Mouse (Mus musculus) MEL (cell line): ENCODE measurements around the gene Wfdc15b. TPM values are rescaled to one million over a fixed set of nuclear protein-coding genes. Genes with fewer than 3 reads are reported as not detected.

Source experiments
- DNase-seq: peaks from one replicate; pipeline ENCODE4 v3.0.0; 2011; ENCODE audit warnings: low read depth, low spot score
- H3K27ac ChIP-seq: 2 replicates; pipeline ENCODE4 v1.5.1; 2012; ENCODE audit warnings: low read depth, mild to moderate bottlenecking, control low read depth, low read length, moderate library complexity; ENCODE audit not compliant: control insufficient read depth
- H3K27me3 ChIP-seq, 2 experiments: fragments of 150-350 bp in 1 of 2; sonication (generic) in 1 of 2; 2 replicates each; pipeline ENCODE4 v1.6.1; 2012; ENCODE audit warnings: low read length in 2 of 2, mild to moderate bottlenecking in 2 of 2, improper control_type of control experiment in 1 of 2, moderate library complexity in 1 of 2; ENCODE audit not compliant: insufficient read depth in 2 of 2, control insufficient read depth in 1 of 2
- H3K36me3 ChIP-seq, 2 experiments: 2 replicates each; pipeline ENCODE4 v1.6.1; 2012 to 2014; ENCODE audit warnings: low read length in 2 of 2, improper control_type of control experiment in 1 of 2, inconsistent platforms in 1 of 2, mild to moderate bottlenecking in 1 of 2; ENCODE audit not compliant: insufficient read depth in 2 of 2, control insufficient read depth in 1 of 2
- H3K4me1 ChIP-seq, 2 experiments: fragments of 150-350 bp in 1 of 2; sonication (generic) in 1 of 2; 2 replicates each; pipeline ENCODE4 v1.6.1; 2012; ENCODE audit warnings: low read length in 2 of 2, improper control_type of control experiment in 1 of 2, mild to moderate bottlenecking in 1 of 2; ENCODE audit not compliant: insufficient read depth in 2 of 2, control insufficient read depth in 1 of 2
- H3K4me3 ChIP-seq, 2 experiments: fragments of 150-350 bp in 1 of 2; sonication (generic) in 1 of 2; 2 replicates each; pipeline ENCODE4 v1.5.1; 2012; ENCODE audit warnings: low read depth in 2 of 2, low read length in 2 of 2, mild to moderate bottlenecking in 2 of 2, moderate library complexity in 2 of 2, control low read depth in 1 of 2, improper control_type of control experiment in 1 of 2; ENCODE audit not compliant: control insufficient read depth in 1 of 2, insufficient read depth in 1 of 2
- H3K79me2 ChIP-seq: 2 replicates; pipeline ENCODE4 v1.6.1; 2012; ENCODE audit warnings: mild to moderate bottlenecking, low read length, moderate library complexity; ENCODE audit not compliant: control insufficient read depth, poor library complexity, insufficient read depth
- H3K9ac ChIP-seq: 2 replicates; pipeline ENCODE4 v1.6.1; 2012; ENCODE audit warnings: low read depth, mild to moderate bottlenecking, control low read depth, low read length, moderate library complexity; ENCODE audit not compliant: control insufficient read depth, poor library complexity, severe bottlenecking
- H3K9me3 ChIP-seq: fragments of 150-350 bp; sonication (generic); replicated peaks from 2 replicates; pipeline ENCODE4 v1.6.1; 2012; ENCODE audit warnings: mild to moderate bottlenecking, low read length, improper control_type of control experiment, moderate library complexity; ENCODE audit not compliant: insufficient read depth
- BHLHE40 ChIP-seq: IDR thresholded peaks from 2 replicates; pipeline ENCODE4 v1.6.1; 2012; ENCODE audit warnings: low read depth, mild to moderate bottlenecking, inconsistent platforms, low read length, improper control_type of control experiment, borderline replicate concordance
- CHD1 ChIP-seq: IDR thresholded peaks from 2 replicates; pipeline ENCODE4 v1.6.1; 2012; ENCODE audit warnings: low read depth, mild to moderate bottlenecking, inconsistent platforms, low read length, improper control_type of control experiment
- CHD2 ChIP-seq: IDR thresholded peaks from 2 replicates; pipeline ENCODE4 v1.6.1; 2011; ENCODE audit warnings: low read length, improper control_type of control experiment
- E2F4 ChIP-seq: IDR thresholded peaks from 2 replicates; pipeline ENCODE4 v1.6.1; 2011; ENCODE audit warnings: low read depth, low read length, improper control_type of control experiment, borderline replicate concordance
- ELF1 ChIP-seq: IDR thresholded peaks from 2 replicates; pipeline ENCODE4 v1.6.1; 2014; ENCODE audit warnings: low read depth, mild to moderate bottlenecking, inconsistent platforms, low read length, improper control_type of control experiment, moderate library complexity
- EP300 ChIP-seq, 2 experiments: IDR thresholded peaks; 2 replicates each; pipeline ENCODE4 v1.6.1; 2011; ENCODE audit warnings: improper control_type of control experiment in 2 of 2, low read length in 2 of 2, low read depth in 1 of 2, mild to moderate bottlenecking in 1 of 2
- ETS1 ChIP-seq: IDR thresholded peaks from 2 replicates; pipeline ENCODE4 v1.6.1; 2012; ENCODE audit warnings: low read depth, mild to moderate bottlenecking, inconsistent platforms, low read length, improper control_type of control experiment, moderate library complexity
- GABPA ChIP-seq: IDR thresholded peaks from 2 replicates; pipeline ENCODE4 v1.6.1; 2012; ENCODE audit warnings: low read depth, mild to moderate bottlenecking, inconsistent platforms, low read length, improper control_type of control experiment, moderate library complexity
- GATA1 ChIP-seq: IDR thresholded peaks from 2 replicates; pipeline ENCODE4 v1.6.1; 2011; ENCODE audit warnings: low read depth, low read length, improper control_type of control experiment
- JUND ChIP-seq: IDR thresholded peaks from 2 replicates; pipeline ENCODE4 v1.6.1; 2011; ENCODE audit warnings: low read depth, mild to moderate bottlenecking, improper control_type of control experiment, low read length
- MAX ChIP-seq: IDR thresholded peaks from 2 replicates; pipeline ENCODE4 v1.6.1; 2011; ENCODE audit warnings: low read length, improper control_type of control experiment
- MAZ ChIP-seq: IDR thresholded peaks from 2 replicates; pipeline ENCODE4 v1.6.1; 2012; ENCODE audit warnings: low read depth, mild to moderate bottlenecking, inconsistent platforms, low read length, improper control_type of control experiment
- MEF2A ChIP-seq: IDR thresholded peaks from 2 replicates; pipeline ENCODE4 v1.6.1; 2014; ENCODE audit warnings: low read depth, mild to moderate bottlenecking, inconsistent platforms, low read length, improper control_type of control experiment; ENCODE audit not compliant: poor library complexity, insufficient replicate concordance, severe bottlenecking; ENCODE audit errors: extremely low read depth
- MXI1 ChIP-seq: IDR thresholded peaks from 2 replicates; pipeline ENCODE4 v1.6.1; 2011; ENCODE audit warnings: mild to moderate bottlenecking, low read depth, low read length, improper control_type of control experiment
- MYB ChIP-seq: IDR thresholded peaks from 2 replicates; pipeline ENCODE4 v1.6.1; 2011; ENCODE audit warnings: mild to moderate bottlenecking, low read depth, low read length, improper control_type of control experiment
- MYC ChIP-seq: IDR thresholded peaks from 2 replicates; pipeline ENCODE4 v1.6.1; 2011; ENCODE audit warnings: low read depth, mild to moderate bottlenecking, low read length, improper control_type of control experiment, moderate library complexity
- NRF1 ChIP-seq: IDR thresholded peaks from 2 replicates; pipeline ENCODE4 v1.6.1; 2014; ENCODE audit warnings: low read depth, mild to moderate bottlenecking, inconsistent platforms, low read length, improper control_type of control experiment, moderate library complexity; ENCODE audit not compliant: poor library complexity, insufficient read depth, severe bottlenecking
- POLR2A ChIP-seq, 2 experiments: IDR thresholded peaks; 2 replicates each; pipeline ENCODE4 v1.6.1; 2011 to 2012; ENCODE audit warnings: low read length in 2 of 2, mild to moderate bottlenecking in 2 of 2, control low read depth in 1 of 2, improper control_type of control experiment in 1 of 2, low read depth in 1 of 2, moderate library complexity in 1 of 2; ENCODE audit not compliant: control insufficient read depth in 1 of 2, insufficient read depth in 1 of 2, poor library complexity in 1 of 2
- POLR2AphosphoS2 ChIP-seq: IDR thresholded peaks from 2 replicates; pipeline ENCODE4 v1.6.1; 2011; ENCODE audit warnings: low read length, improper control_type of control experiment
- RCOR1 ChIP-seq: IDR thresholded peaks from 2 replicates; pipeline ENCODE4 v1.6.1; 2012; ENCODE audit warnings: low read depth, mild to moderate bottlenecking, inconsistent platforms, low read length, improper control_type of control experiment
- SMC3 ChIP-seq: IDR thresholded peaks from 2 replicates; pipeline ENCODE4 v1.6.1; 2011; ENCODE audit warnings: low read depth, low read length, improper control_type of control experiment
- TAL1 ChIP-seq: IDR thresholded peaks from 2 replicates; pipeline ENCODE4 v1.6.1; 2012; ENCODE audit warnings: mild to moderate bottlenecking, inconsistent platforms, low read length, moderate library complexity, mixed read lengths
- TBP ChIP-seq: IDR thresholded peaks from 2 replicates; pipeline ENCODE4 v1.8.0; 2011; ENCODE audit warnings: low read depth, low read length, improper control_type of control experiment
- TCF12 ChIP-seq: IDR thresholded peaks from 2 replicates; pipeline ENCODE4 v1.6.1; 2014; ENCODE audit warnings: low read depth, mild to moderate bottlenecking, inconsistent platforms, low read length, improper control_type of control experiment, moderate library complexity
- UBTF ChIP-seq: IDR thresholded peaks from 2 replicates; pipeline ENCODE4 v1.6.1; 2012; ENCODE audit warnings: low read depth, mild to moderate bottlenecking, inconsistent platforms, low read length, improper control_type of control experiment, moderate library complexity, borderline replicate concordance; ENCODE audit not compliant: insufficient read depth
- USF2 ChIP-seq, 2 experiments: IDR thresholded peaks; 2 replicates each; pipeline ENCODE4 v1.6.1; 2011 to 2012; ENCODE audit warnings: improper control_type of control experiment in 2 of 2, low read length in 2 of 2, borderline replicate concordance in 1 of 2, inconsistent platforms in 1 of 2, low read depth in 1 of 2, mild to moderate bottlenecking in 1 of 2; ENCODE audit not compliant: insufficient read depth in 1 of 2
- ZC3H11A ChIP-seq: IDR thresholded peaks from 2 replicates; pipeline ENCODE4 v1.6.1; 2012; ENCODE audit warnings: low read depth, mild to moderate bottlenecking, inconsistent platforms, low read length, improper control_type of control experiment
- ZKSCAN1 ChIP-seq: IDR thresholded peaks from 2 replicates; pipeline ENCODE4 v1.6.1; 2012; ENCODE audit warnings: low read depth, mild to moderate bottlenecking, inconsistent platforms, low read length, improper control_type of control experiment, moderate library complexity
- ZMIZ1 ChIP-seq: IDR thresholded peaks from 2 replicates; pipeline ENCODE4 v1.6.1; 2012; ENCODE audit warnings: low read depth, mild to moderate bottlenecking, inconsistent platforms, low read length, improper control_type of control experiment, moderate library complexity
- ZNF384 ChIP-seq: IDR thresholded peaks from 2 replicates; pipeline ENCODE4 v1.6.1; 2012; ENCODE audit warnings: low read depth, mild to moderate bottlenecking, inconsistent platforms, low read length, improper control_type of control experiment
- polyA plus RNA-seq, 2 experiments: library from polyadenylated mRNA; stranded (reverse) in 1 of 2; unstranded in 1 of 2; fragments of >175 nt in 1 of 2; fragments of >200 nt in 1 of 2; gene quantifications; 2 replicates each; pipeline versions ENCODE4 v1.2.1 to v1.2.4; 2012; ENCODE audit warnings: low replicate concordance in 2 of 2, low read depth in 1 of 2; ENCODE audit not compliant: insufficient read length in 2 of 2, insufficient read depth in 1 of 2, missing spikeins in 1 of 2
- total RNA-seq: library from RNA; depleted of rRNA; stranded (reverse); fragments of 300-350 nt; gene quantifications from 2 replicates; pipeline ENCODE4 v1.2.3, GENCODE M21; 2012

Gene Wfdc15b
- total and polyA plus RNA-seq, 3 experiments: not detected

DNA sequence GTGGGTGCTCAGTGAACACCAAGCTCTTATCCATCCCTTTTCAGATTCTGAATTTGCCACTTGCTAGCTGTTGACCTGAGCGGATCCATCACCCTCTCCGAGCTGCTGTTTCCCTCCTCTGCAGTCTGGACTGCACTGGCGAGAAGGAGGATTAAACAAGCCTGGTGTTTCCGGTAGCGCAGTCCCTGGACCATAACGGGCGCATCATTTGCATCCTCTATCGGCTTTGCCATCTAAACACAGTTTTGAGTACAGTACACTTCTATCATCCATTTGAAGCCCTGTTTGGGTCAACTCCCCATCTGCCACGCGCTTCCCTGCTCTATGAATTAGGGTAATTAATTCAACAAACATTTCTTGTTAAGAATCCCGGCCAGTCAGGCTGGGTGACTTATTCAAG lies 51.1 kb downstream of the Wfdc15b start:
- TF ChIP-seq ZMIZ1: no peak
- no peak for TF ChIP-seq BHLHE40
- no peak for TF ChIP-seq MYC
- TF ChIP-seq JUND: no peak
- TF ChIP-seq CHD2: no peak
- TF ChIP-seq MEF2A: no peak
- TF ChIP-seq MAX: no peak
- TF ChIP-seq UBTF: no peak
- no peak for TF ChIP-seq ELF1
- no peak for TF ChIP-seq ZNF384
- no peak for TF ChIP-seq RCOR1
- no peak for TF ChIP-seq NRF1
- TF ChIP-seq CHD1: no peak
- TF ChIP-seq POLR2AphosphoS2: no peak
- no peak for TF ChIP-seq MYB
- TF ChIP-seq ZKSCAN1: no peak
- no peak for TF ChIP-seq GABPA
- TF ChIP-seq TAL1: no peak
- TF ChIP-seq E2F4: no peak
- TF ChIP-seq ZC3H11A: no peak
- peaks cover 0 to 10% of the 10 kb centered on the region in 2 experiments; a peak in 2 of 4 replicates for H3K36me3 ChIP-seq
- no peak overlapping the region for H3K9ac ChIP-seq
- H3K4me3 ChIP-seq: no peak overlapping the region
- peaks cover 0 to 3% of the 10 kb centered on the region in 2 experiments for H3K27me3 ChIP-seq
- no peak for DNase-seq
- no peaks in the 10 kb centered on the region for H3K79me2 ChIP-seq
- H3K4me1 ChIP-seq: peaks cover 7 to 10% of the 10 kb centered on the region in 2 experiments
- H3K9me3 ChIP-seq: no peaks in the 10 kb centered on the region
- H3K27ac ChIP-seq: no peak overlapping the region

DNA sequence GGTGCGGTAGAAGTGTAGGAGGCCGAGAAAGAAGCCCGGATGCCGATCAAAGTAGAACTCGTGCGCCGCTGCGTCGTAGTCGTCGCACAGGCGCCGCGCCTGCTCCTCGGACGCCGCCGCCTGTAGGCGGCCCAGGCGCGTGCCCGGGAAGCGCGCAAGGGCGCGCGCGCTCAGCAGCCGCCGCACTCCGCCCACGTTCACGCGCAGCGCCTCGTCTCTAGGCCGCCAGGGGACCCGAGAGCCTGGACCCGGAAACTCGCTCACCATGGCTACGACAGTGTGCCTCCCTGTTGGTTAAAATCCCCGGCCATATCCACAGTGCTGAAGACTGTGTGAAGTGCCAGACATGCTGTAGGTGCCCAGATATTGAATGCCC lies 52.9 kb downstream of the Wfdc15b start:
- Histone ChIP-seq H3K9me3 (no peaks in the 10 kb centered on the region), H3K9ac (no peak overlapping the region), H3K36me3 (peaks cover 0 to 5% of the 10 kb centered on the region in 2 experiments; a peak in 2 of 4 replicates), H3K27ac (no peak overlapping the region), H3K79me2 (no peaks in the 10 kb centered on the region), H3K4me3 (no peak overlapping the region), H3K4me1 (peaks cover under 1 to 3% of the 10 kb centered on the region in 2 experiments), H3K27me3 (peaks cover 0 to 3% of the 10 kb centered on the region in 2 experiments)
- no peak for DNase-seq
- TF ChIP-seq CHD1 (no peak), POLR2AphosphoS2 (no peak), RCOR1 (no peak), ZMIZ1 (no peak), GABPA (no peak), TBP (no peak), ZNF384 (no peak), ETS1 (no peak), TCF12 (no peak), POLR2A (IDR thresholded peaks at IDR 0.05; ENCODE audit: control insufficient read depth in 1 of 2, insufficient read depth in 1 of 2, low read depth in 1 of 2, low read length in 2 of 2, poor library complexity in 1 of 2) (no peak), GATA1 (no peak), BHLHE40 (no peak), ZKSCAN1 (no peak), SMC3 (no peak), USF2 (IDR thresholded peaks at IDR 0.05; ENCODE audit: borderline replicate concordance in 1 of 2, insufficient read depth in 1 of 2, low read depth in 1 of 2, low read length in 2 of 2) (no peak), UBTF (no peak), EP300 (IDR thresholded peaks at IDR 0.05; ENCODE audit: low read depth in 1 of 2, low read length in 2 of 2) (no peak), NRF1 (no peak), MAZ (no peak), MXI1 (no peak)
